Mouse (Mus musculus) olfactory bulb, adult 2 months (tissue): ENCODE data around the gene Traip.

Source experiments
- CTCF ChIP-seq: fragments of 200-500 bp; IDR thresholded peaks from 2 replicates; pipeline ENCODE4 v1.5.1; 2012; ENCODE audit warnings: low read depth, mild to moderate bottlenecking, low read length, moderate library complexity; ENCODE audit not compliant: insufficient read depth
- POLR2A ChIP-seq: fragments of 200-500 bp; IDR thresholded peaks from 2 replicates; pipeline ENCODE4 v1.6.1; 2012; ENCODE audit warnings: mild to moderate bottlenecking, low read depth, low read length, moderate library complexity; ENCODE audit not compliant: insufficient read depth

DNA sequence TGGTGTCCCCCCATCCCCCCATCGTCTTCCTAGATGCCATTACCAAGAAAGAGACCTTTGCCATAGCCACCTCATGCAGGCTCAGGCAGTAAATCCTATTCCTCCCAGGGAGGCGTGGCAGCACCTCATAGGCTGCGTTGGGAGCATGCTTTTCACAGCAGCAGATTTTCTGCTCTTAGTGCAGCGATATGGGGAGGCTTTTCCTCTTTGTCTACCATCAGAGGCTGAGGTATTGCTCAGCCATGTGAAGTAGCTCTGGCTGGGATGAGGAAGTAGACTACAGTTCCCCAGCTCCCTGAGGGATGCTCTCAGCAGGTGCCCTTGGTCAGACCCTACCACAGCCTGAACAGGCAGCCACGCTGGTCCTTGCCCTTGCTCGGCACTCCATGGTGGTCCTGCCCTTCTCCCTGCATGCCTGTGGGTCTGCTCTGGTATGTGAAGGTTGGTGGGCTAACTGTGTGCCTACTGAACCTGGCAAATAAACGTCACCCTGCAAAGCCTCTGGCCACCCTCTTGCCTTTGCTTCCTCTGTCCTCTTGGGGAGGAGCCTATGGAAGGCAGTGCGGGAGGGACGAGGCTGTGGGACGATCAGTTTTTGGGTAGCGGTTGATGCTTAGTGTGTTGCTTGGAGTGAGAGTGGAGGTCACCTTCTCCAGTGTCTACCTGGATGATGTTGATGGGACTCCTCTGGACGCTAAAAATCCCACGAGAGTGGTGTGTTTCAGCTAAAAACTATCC lies 583 bp upstream of the Traip start:
- TF ChIP-seq CTCF, result no peak
- TF ChIP-seq POLR2A, result no peak
